Mouse (Mus musculus) limb, embryonic 14.5 days (tissue): ENCODE results near the gene Lix1l. TPM values are rescaled to one million over a fixed set of nuclear protein-coding genes. Genes with fewer than 3 reads are reported as not detected.

Source experiments
- ATAC-seq: fragments of 200-750 bp; cut with Nextera tagmentation; 2 replicates; pipeline ENCODE4 v1.8.0; 2017; ENCODE audit warnings: low read depth, moderate number of reproducible peaks, moderate TSS enrichment; ENCODE audit not compliant: low FRiP score
- DNase-seq: peaks from one replicate; pipeline ENCODE4 v3.0.0-alpha.2; 2015; ENCODE audit warnings: low spot score
- H3K27ac ChIP-seq: fragments of 300-500 bp; sonication (generic); replicated peaks from 2 replicates; pipeline ENCODE4 v1.5.1; 2014; ENCODE audit warnings: low read depth, mild to moderate bottlenecking, low read length, moderate library complexity, mixed read lengths
- H3K27me3 ChIP-seq: fragments of 300-500 bp; sonication (generic); 2 replicates; pipeline ENCODE4 v1.6.1; 2014; ENCODE audit warnings: low read length, mixed read lengths; ENCODE audit not compliant: control insufficient read depth, insufficient read depth
- H3K36me3 ChIP-seq: fragments of 300-500 bp; sonication (generic); 2 replicates; pipeline ENCODE4 v1.6.1; 2014; ENCODE audit warnings: mild to moderate bottlenecking, low read length, moderate library complexity, mixed read lengths; ENCODE audit not compliant: control insufficient read depth, insufficient read depth
- H3K4me1 ChIP-seq: fragments of 300-500 bp; sonication (generic); 2 replicates; pipeline ENCODE4 v1.6.1; 2014; ENCODE audit warnings: antibody characterized with exemption, low read length, mixed read lengths; ENCODE audit not compliant: control insufficient read depth, insufficient read depth
- H3K4me2 ChIP-seq: fragments of 300-500 bp; sonication (generic); replicated peaks from 2 replicates; pipeline ENCODE4 v1.6.1; 2014; ENCODE audit warnings: low read depth, mild to moderate bottlenecking, low read length, moderate library complexity; ENCODE audit not compliant: severe bottlenecking
- H3K4me3 ChIP-seq: fragments of 300-500 bp; sonication (generic); replicated peaks from 2 replicates; pipeline ENCODE4 v1.5.1; 2014; ENCODE audit warnings: low read length
- H3K9ac ChIP-seq: fragments of 300-500 bp; sonication (generic); 2 replicates; pipeline ENCODE4 v1.6.1; 2014; ENCODE audit warnings: mild to moderate bottlenecking, low read depth, low read length, moderate library complexity; ENCODE audit not compliant: severe bottlenecking
- H3K9me3 ChIP-seq: fragments of 300-500 bp; sonication (generic); 2 replicates; pipeline ENCODE4 v1.6.1; 2016; ENCODE audit warnings: low read length; ENCODE audit not compliant: control insufficient read depth
- POLR2A ChIP-seq: fragments of 200-500 bp; IDR thresholded peaks from 2 replicates; pipeline ENCODE4 v1.8.0; 2012; ENCODE audit warnings: inconsistent platforms, mild to moderate bottlenecking, moderate library complexity, borderline replicate concordance; ENCODE audit not compliant: insufficient read depth, insufficient read length; ENCODE audit errors: extremely low read depth
- WGBS: fragments of 180-500 bp; shearing (Covaris S2); extraction: QIAGEN DNeasy Blood & Tissue Kit; methylation state at CpG from one replicate; pipeline ENCODE4 v1.1.7; 2014; 5-methylcytosine and 5-hydroxymethylcytosine counted together
- polyA plus RNA-seq, 2 experiments: library from polyadenylated mRNA; depleted of rRNA in 1 of 2; stranded (reverse) in 1 of 2; unstranded in 1 of 2; fragments of >200 nt; fragmentation: Nextera tagmentation in 1 of 2; extraction: Ambion mirVana in 1 of 2; gene quantifications; 2 replicates each; pipeline versions ENCODE4 v1.2.1 to v1.2.3; 2012 to 2014

The Lix1l gene
- polyA plus RNA-seq, 2 experiments = 8.9 to 84.2 TPM

GRCm38 (mm10) chr3:96571336-96571735 is 29.6 kb upstream of the Lix1l start:
- WGBS = 82% methylated on average over 2 of the region's 2 CpGs
- Histone ChIP-seq H3K27ac (no peak overlapping the region), H3K36me3 (no peaks in the 10 kb centered on the region), H3K9ac (no peak overlapping the region), H3K4me3 (no peak overlapping the region), H3K4me2 (no peak overlapping the region), H3K9me3 (no peaks in the 10 kb centered on the region), H3K4me1 (peaks cover 1% of the 10 kb centered on the region), H3K27me3 (no peaks in the 10 kb centered on the region)
- ATAC-seq (no peak), DNase-seq (no peak)
- no peak for TF ChIP-seq POLR2A

DNA sequence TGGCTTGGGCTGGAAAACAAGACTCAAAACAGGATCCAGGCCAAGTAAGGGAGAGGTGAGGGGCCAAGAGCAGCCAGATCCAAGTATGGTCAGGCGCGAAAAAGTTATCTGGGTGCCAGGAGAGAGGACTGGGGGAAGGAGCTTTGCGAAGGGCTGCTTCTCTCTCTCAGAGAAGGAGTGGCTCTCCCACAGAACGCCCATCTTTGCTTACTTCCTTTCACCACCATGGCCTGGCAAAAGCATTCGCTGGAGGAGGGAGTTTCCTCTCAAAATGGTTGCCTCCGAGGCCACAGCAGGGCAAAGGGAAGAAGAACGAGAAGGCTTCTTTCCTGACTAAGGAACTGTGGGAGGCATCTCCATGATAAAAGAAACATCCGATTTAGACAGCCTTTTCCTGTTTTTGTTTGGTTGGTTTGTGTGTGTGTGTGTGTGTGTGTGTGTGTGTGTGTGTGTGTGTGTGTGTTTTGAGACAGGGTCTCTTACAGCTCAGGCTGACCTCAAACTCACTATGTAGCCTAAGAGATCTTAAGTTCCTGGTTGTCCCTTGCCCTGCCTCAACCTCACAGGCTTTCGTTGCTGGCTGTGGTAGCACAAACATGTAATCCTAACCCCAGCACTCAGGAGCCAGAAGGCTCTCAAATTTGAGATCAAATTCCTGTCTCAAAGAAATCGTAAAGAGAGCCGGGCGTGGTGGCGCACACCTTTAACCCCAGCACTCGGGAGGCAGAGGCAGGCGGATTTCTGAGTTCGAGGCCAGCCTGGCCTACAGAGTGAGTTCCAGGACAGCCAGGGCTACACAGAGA is 28.9 kb upstream of the Lix1l start:
- Histone ChIP-seq H3K4me1 (peaks cover 9% of the 10 kb centered on the region), H3K4me3 (no peak overlapping the region), H3K36me3 (no peaks in the 10 kb centered on the region), H3K9me3 (no peaks in the 10 kb centered on the region), H3K27me3 (no peaks in the 10 kb centered on the region), H3K9ac (no peak overlapping the region), H3K4me2 (no peak overlapping the region), H3K27ac (no peak overlapping the region)
- TF ChIP-seq POLR2A = no peak
- DNase-seq (no peak), ATAC-seq (no peak)
- 84% methylated on average over 16 of the region's 16 CpGs for WGBS

- no peak overlapping the region for H3K27ac ChIP-seq
- no peaks in the 10 kb centered on the region for H3K27me3 ChIP-seq
- WGBS = 75% methylated on average over 18 of the region's 19 CpGs
- H3K4me3 ChIP-seq = no peak overlapping the region
- H3K4me1 ChIP-seq = peaks cover 12% of the 10 kb centered on the region
- no peak overlapping the region for H3K4me2 ChIP-seq
- no peak for TF ChIP-seq POLR2A
- ATAC-seq (no peak), DNase-seq (no peak)
- no peaks in the 10 kb centered on the region for H3K9me3 ChIP-seq
- H3K36me3 ChIP-seq = 0 out of 2 replicates have a peak, but pooled peaks cover 3% of the 10 kb centered on the region
- no peak overlapping the region for H3K9ac ChIP-seq
These were observed 27.1 kb upstream of the Lix1l start for GRCm38 (mm10) chr3:96573611-96574511.

DNA sequence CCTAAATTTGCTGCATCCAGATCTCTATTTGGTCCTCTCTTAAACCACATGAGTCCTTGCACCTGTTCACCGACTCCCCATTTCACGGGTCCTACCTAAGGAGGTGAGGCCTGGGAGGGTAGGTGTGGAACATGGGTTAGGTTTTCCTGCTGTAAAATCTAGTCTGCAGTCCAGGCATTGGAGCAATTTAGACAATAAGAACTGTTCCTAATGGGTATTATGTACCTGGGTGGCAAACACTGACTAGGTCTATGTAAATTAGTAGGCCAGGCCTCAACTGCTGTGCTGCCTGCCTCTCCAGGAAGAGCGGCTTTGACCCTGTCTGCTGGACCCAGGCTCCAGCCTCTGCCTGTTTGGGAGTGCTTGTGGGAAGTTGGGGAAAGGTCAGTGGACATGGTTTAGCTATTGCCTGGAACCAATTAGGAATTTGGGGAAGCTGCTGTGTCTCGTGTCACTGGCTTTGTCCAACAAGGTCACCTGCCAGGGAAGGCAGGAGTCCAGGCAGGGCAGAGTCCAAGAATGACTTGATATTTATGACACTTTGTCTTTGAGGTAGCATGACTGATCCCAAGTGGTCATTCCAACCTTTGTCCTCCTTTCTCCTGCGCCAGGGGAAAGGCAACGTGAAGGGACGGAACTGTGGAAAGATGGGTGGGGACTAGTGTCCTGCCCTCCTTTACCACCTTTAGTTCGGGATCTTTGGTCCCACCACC is 25.5 kb upstream of the Lix1l start:
- TF ChIP-seq POLR2A = no peak
- Histone ChIP-seq H3K27ac (no peak overlapping the region; the same call in 1 of the 2 replicates), H3K9me3 (no peaks in the 10 kb centered on the region), H3K27me3 (no peaks in the 10 kb centered on the region), H3K4me2 (no peak overlapping the region), H3K9ac (no peak overlapping the region), H3K4me3 (no peak overlapping the region), H3K36me3 (0 out of 2 replicates have a peak, but pooled peaks cover 5% of the 10 kb centered on the region), H3K4me1 (peaks cover 12% of the 10 kb centered on the region)
- no peak for ATAC-seq
- no peak for DNase-seq
- WGBS = 90% methylated on average over 8 of the region's 8 CpGs
